Mouse (Mus musculus): ENCODE measurements at regions not wholly inside any gene's neighbourhood (a gene's known extent, or its start where the extent isn't known, plus 50 kb on each side); places are given as distances from the start of the nearest gene placed in this dataset.

GRCm38 (mm10) chr6:49656359-49657280 is 165.9 kb upstream of the Npy start:
- Histone ChIP-seq H3K4me1 (ENCODE audit: control insufficient read depth in 2 of 2, insufficient read depth in 2 of 2, low read length in 2 of 2, poor library complexity in 1 of 2) (no peaks in the 10 kb centered on the region; a peak in 1 of 4 replicates), H3K9ac (ENCODE audit: insufficient read depth, low read depth, low read length, poor library complexity, severe bottlenecking) (no peak overlapping the region), H3K36me3 (ENCODE audit: control insufficient read depth, insufficient read depth, low read length, poor library complexity, severe bottlenecking) (no peaks in the 10 kb centered on the region), H3K27ac (ENCODE audit: insufficient read depth, low read depth, low read length, poor library complexity, severe bottlenecking) (no peak overlapping the region), H3K4me3 (ENCODE audit: insufficient read depth in 1 of 2, low read depth in 1 of 2, low read length in 2 of 2, poor library complexity in 1 of 2, severe bottlenecking in 1 of 2) (no peak overlapping the region), H3K9me3 (ENCODE audit: control insufficient read depth, insufficient read depth, low read depth, low read length) (no peaks in the 10 kb centered on the region)
- TF ChIP-seq CHD2 (IDR thresholded peaks at IDR 0.05; ENCODE audit: low read depth, low read length), result no peak
- TF ChIP-seq HCFC1 (IDR thresholded peaks at IDR 0.05; ENCODE audit: borderline replicate concordance, insufficient read depth, low read length), result no peak
- no peak for TF ChIP-seq MAFK (IDR thresholded peaks at IDR 0.05; ENCODE audit: insufficient read depth, low read depth, low read length)
- TF ChIP-seq ZNF384 (IDR thresholded peaks at IDR 0.05; ENCODE audit: low read depth, low read length), result no peak
- TF ChIP-seq ZC3H11A (IDR thresholded peaks at IDR 0.05; ENCODE audit: borderline replicate concordance, low read depth, low read length), result no peak
- in situ Hi-C loops (cut with MboI; ENCODE audit: low sequenced_read_pairs in 2 of 2, unreplicated experiment in 2 of 2), result no loop called here
- DNase-seq (ENCODE audit: low read depth, low spot score), result no peak

DNA sequence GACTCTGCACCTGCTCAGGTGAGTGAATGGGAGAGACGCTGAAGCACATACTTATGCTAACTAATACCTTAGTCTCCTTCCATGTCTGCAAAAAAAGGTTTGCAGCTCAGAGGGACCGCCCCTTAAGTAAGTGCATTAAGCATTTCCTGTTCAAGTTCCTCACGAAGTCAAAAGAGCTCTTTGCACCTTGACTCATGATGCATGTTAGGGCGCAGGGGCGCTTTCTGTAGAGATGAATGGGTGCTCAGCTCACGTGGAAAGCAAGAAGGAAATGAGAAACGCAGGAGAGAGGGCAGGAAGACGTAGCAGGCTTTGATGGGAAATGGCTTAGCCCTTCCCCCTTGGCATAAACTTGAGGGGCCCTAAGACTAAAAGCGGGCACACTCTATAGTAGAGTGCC is 164.5 kb upstream of the Npy start:
- Histone ChIP-seq H3K9ac (ENCODE audit: insufficient read depth, low read depth, low read length, poor library complexity, severe bottlenecking) (no peak overlapping the region), H3K36me3 (ENCODE audit: control insufficient read depth, insufficient read depth, low read length, poor library complexity, severe bottlenecking) (no peaks in the 10 kb centered on the region), H3K4me1 (ENCODE audit: control insufficient read depth in 2 of 2, insufficient read depth in 2 of 2, low read length in 2 of 2, poor library complexity in 1 of 2) (no peaks in the 10 kb centered on the region; a peak in 1 of 4 replicates), H3K27ac (ENCODE audit: insufficient read depth, low read depth, low read length, poor library complexity, severe bottlenecking) (no peak overlapping the region), H3K9me3 (ENCODE audit: control insufficient read depth, insufficient read depth, low read depth, low read length) (no peaks in the 10 kb centered on the region), H3K4me3 (ENCODE audit: insufficient read depth in 1 of 2, low read depth in 1 of 2, low read length in 2 of 2, poor library complexity in 1 of 2, severe bottlenecking in 1 of 2) (no peak overlapping the region)
- no peak for TF ChIP-seq ZNF384 (IDR thresholded peaks at IDR 0.05; ENCODE audit: low read depth, low read length)
- no peak for TF ChIP-seq CHD2 (IDR thresholded peaks at IDR 0.05; ENCODE audit: low read depth, low read length)
- TF ChIP-seq MAFK (IDR thresholded peaks at IDR 0.05; ENCODE audit: insufficient read depth, low read depth, low read length), result no peak
- no peak for TF ChIP-seq ZC3H11A (IDR thresholded peaks at IDR 0.05; ENCODE audit: borderline replicate concordance, low read depth, low read length)
- TF ChIP-seq HCFC1 (IDR thresholded peaks at IDR 0.05; ENCODE audit: borderline replicate concordance, insufficient read depth, low read length), result no peak
- in situ Hi-C loops (cut with MboI; ENCODE audit: low sequenced_read_pairs in 2 of 2, unreplicated experiment in 2 of 2), result no loop called here
- DNase-seq (ENCODE audit: low read depth, low spot score), result no peak

DNA sequence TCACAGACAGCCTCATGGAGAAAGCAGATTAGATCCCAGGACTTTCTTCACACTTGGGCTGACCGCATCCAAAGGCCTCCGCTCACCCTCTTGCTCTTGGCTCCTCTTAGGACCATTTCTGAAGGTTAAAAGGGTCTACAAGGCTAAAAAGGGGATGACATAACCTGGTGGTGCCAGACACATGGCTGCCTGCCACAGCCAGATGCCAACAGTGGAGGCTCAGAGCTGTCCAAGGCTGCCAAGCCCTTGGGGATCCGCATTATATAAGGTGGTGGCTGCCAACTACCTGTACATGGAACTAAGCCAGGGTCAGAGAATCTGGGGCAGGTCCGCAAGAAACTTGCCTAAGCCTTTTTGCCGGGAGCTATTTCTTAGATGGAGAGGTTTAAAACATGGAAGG is 151.5 kb upstream of the Npy start:
- H3K9me3 ChIP-seq (ENCODE audit: control insufficient read depth, insufficient read depth, low read depth, low read length), result no peaks in the 10 kb centered on the region
- DNase-seq (ENCODE audit: low read depth, low spot score), result no peak
- no peaks in the 10 kb centered on the region for H3K4me1 ChIP-seq (ENCODE audit: control insufficient read depth in 2 of 2, insufficient read depth in 2 of 2, low read length in 2 of 2, poor library complexity in 1 of 2)
- H3K36me3 ChIP-seq (ENCODE audit: control insufficient read depth, insufficient read depth, low read length, poor library complexity, severe bottlenecking), result no peaks in the 10 kb centered on the region
- in situ Hi-C loops (cut with MboI; ENCODE audit: low sequenced_read_pairs in 2 of 2, unreplicated experiment in 2 of 2), result no loop called here
- no peak for TF ChIP-seq HCFC1 (IDR thresholded peaks at IDR 0.05; ENCODE audit: borderline replicate concordance, insufficient read depth, low read length)
- no peak for TF ChIP-seq MAFK (IDR thresholded peaks at IDR 0.05; ENCODE audit: insufficient read depth, low read depth, low read length)
- TF ChIP-seq ZNF384 (IDR thresholded peaks at IDR 0.05; ENCODE audit: low read depth, low read length), result no peak
- no peak overlapping the region for H3K27ac ChIP-seq (ENCODE audit: insufficient read depth, low read depth, low read length, poor library complexity, severe bottlenecking)
- no peak overlapping the region for H3K4me3 ChIP-seq (ENCODE audit: insufficient read depth in 1 of 2, low read depth in 1 of 2, low read length in 2 of 2, poor library complexity in 1 of 2, severe bottlenecking in 1 of 2)
- no peak overlapping the region for H3K9ac ChIP-seq (ENCODE audit: insufficient read depth, low read depth, low read length, poor library complexity, severe bottlenecking)

DNA sequence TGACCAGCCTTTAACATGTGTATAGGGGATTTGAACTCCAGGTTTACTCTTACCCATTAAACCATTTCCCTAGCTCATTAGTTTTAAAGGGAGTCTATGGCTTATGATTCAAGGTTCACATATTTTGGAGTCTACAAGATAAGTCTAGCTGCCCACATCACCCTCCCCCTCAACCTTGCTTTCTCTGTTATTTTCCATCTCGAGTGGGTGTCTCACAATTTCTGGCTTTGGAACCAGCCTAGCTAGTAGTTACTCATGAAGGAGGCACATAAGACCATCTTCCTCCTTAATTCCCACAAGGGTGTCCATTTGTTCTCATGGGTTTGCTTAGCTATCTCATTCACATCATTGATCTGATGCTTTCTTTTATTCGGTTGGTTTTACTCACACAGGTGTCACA is 150.6 kb upstream of the Npy start:
- H3K36me3 ChIP-seq (ENCODE audit: control insufficient read depth, insufficient read depth, low read length, poor library complexity, severe bottlenecking), result no peaks in the 10 kb centered on the region
- H3K9ac ChIP-seq (ENCODE audit: insufficient read depth, low read depth, low read length, poor library complexity, severe bottlenecking), result no peak overlapping the region
- H3K9me3 ChIP-seq (ENCODE audit: control insufficient read depth, insufficient read depth, low read depth, low read length), result no peaks in the 10 kb centered on the region
- H3K27ac ChIP-seq (ENCODE audit: insufficient read depth, low read depth, low read length, poor library complexity, severe bottlenecking), result no peak overlapping the region
- no peak for DNase-seq (ENCODE audit: low read depth, low spot score)
- no peak overlapping the region for H3K4me3 ChIP-seq (ENCODE audit: insufficient read depth in 1 of 2, low read depth in 1 of 2, low read length in 2 of 2, poor library complexity in 1 of 2, severe bottlenecking in 1 of 2)
- H3K4me1 ChIP-seq (ENCODE audit: control insufficient read depth in 2 of 2, insufficient read depth in 2 of 2, low read length in 2 of 2, poor library complexity in 1 of 2), result no peaks in the 10 kb centered on the region
- in situ Hi-C loops (cut with MboI; ENCODE audit: low sequenced_read_pairs in 2 of 2, unreplicated experiment in 2 of 2), result no loop called here
- TF ChIP-seq MAFK (IDR thresholded peaks at IDR 0.05; ENCODE audit: insufficient read depth, low read depth, low read length) (no peak), ZNF384 (IDR thresholded peaks at IDR 0.05; ENCODE audit: low read depth, low read length) (no peak), CHD2 (IDR thresholded peaks at IDR 0.05; ENCODE audit: low read depth, low read length) (no peak), ZC3H11A (IDR thresholded peaks at IDR 0.05; ENCODE audit: borderline replicate concordance, low read depth, low read length) (no peak), HCFC1 (IDR thresholded peaks at IDR 0.05; ENCODE audit: borderline replicate concordance, insufficient read depth, low read length) (no peak)
